In genomic region chr13:40728626-40728990, GRCm38 (mm10) we compare ENCODE assay signal across 10 mouse cellular contexts. TPM values are rescaled to one million over a fixed set of nuclear protein-coding genes. Genes with fewer than 3 reads are reported as not detected.
DNase-seq lines count a peak whose midpoint lies in the region; ATAC-seq and TF ChIP-seq lines count a peak whose summit lies in the region.
"Had no signal": no experiment of that assay in that cellular context is flagged by ENCODE, and none has a peak within 500 bp of the region (broad histone marks: within the 10 kb centered on the region; RNA-seq: fewer than 3 reads in every experiment).

No protein-coding gene starts in this region.

- no peak overlapping the region for H3K27ac ChIP-seq in heart, embryonic 15.5 days
- H3K27ac ChIP-seq in embryonic facial prominence, embryonic 11.5 days (replicated peaks; ENCODE audit: low read depth, low read length) = peak overlapping the region; percentile 75; the same call in 1 of the 2 replicates
- H3K27ac ChIP-seq in hindbrain, embryonic 15.5 days (replicated peaks) = peak overlapping the region; percentile 85
- 0 out of 2 replicates have a peak overlapping the region, but pooled peaks have one; percentile 28 for H3K27ac ChIP-seq in midbrain, postnatal 0 days (ENCODE audit: low read depth, low read length)

- WGBS in heart, embryonic 15.5 days = 4% methylated on average over 15 of the region's 15 CpGs
- WGBS in embryonic facial prominence, embryonic 11.5 days = under 1% methylated on average over 15 of the region's 15 CpGs
- WGBS in hindbrain, embryonic 15.5 days = 3% methylated on average over 15 of the region's 15 CpGs
- WGBS in midbrain, postnatal 0 days = 4% methylated on average over 15 of the region's 15 CpGs

- H3K9me3 ChIP-seq in heart, embryonic 15.5 days (replicated peaks) = no peaks in the 10 kb centered on the region
- H3K9me3 ChIP-seq in embryonic facial prominence, embryonic 11.5 days (replicated peaks; ENCODE audit: control insufficient read depth, low read length) = no peaks in the 10 kb centered on the region
- no peaks in the 10 kb centered on the region for H3K9me3 ChIP-seq in hindbrain, embryonic 15.5 days
- no peaks in the 10 kb centered on the region for H3K9me3 ChIP-seq in midbrain, postnatal 0 days (ENCODE audit: low read length)

- TF ChIP-seq CTCF in midbrain, postnatal 0 days (IDR thresholded peaks at IDR 0.05) = no peak

- no peak; the same call in 1 of the 2 replicates for ATAC-seq in heart, embryonic 15.5 days (replicated peaks; ENCODE audit: insufficient number of reproducible peaks, insufficient read depth, low FRiP score, low read depth)
- ATAC-seq in embryonic facial prominence, embryonic 11.5 days (replicated peaks; ENCODE audit: insufficient number of reproducible peaks, low FRiP score, low TSS enrichment, low read depth) = no peak
- no peak for ATAC-seq in hindbrain, embryonic 15.5 days (ENCODE audit: low FRiP score, low read depth)
- no peak for ATAC-seq in midbrain, postnatal 0 days (ENCODE audit: low FRiP score)
- ATAC-seq in megakaryocyte-erythroid progenitor cell, adult 5-6 weeks (replicated peaks; ENCODE audit: low FRiP score, low TSS enrichment, poor library complexity, severe bottlenecking) = no peak

- no peak overlapping the region for H3K9ac ChIP-seq in heart, embryonic 15.5 days
- peak overlapping the region; percentile 86 for H3K9ac ChIP-seq in embryonic facial prominence, embryonic 11.5 days (replicated peaks; ENCODE audit: low read length)
- H3K9ac ChIP-seq in hindbrain, embryonic 15.5 days = peak overlapping the region; percentile 48
- H3K9ac ChIP-seq in midbrain, postnatal 0 days (replicated peaks; ENCODE audit: low read length, poor library complexity, severe bottlenecking) = peak overlapping the region; percentile 13; the same call in 1 of the 2 replicates

- no peaks in the 10 kb centered on the region for H3K36me3 ChIP-seq in heart, embryonic 15.5 days
- no peaks in the 10 kb centered on the region for H3K36me3 ChIP-seq in embryonic facial prominence, embryonic 11.5 days (replicated peaks; ENCODE audit: control insufficient read depth, insufficient read depth, low read depth, low read length)
- no peaks in the 10 kb centered on the region for H3K36me3 ChIP-seq in hindbrain, embryonic 15.5 days
- H3K36me3 ChIP-seq in midbrain, postnatal 0 days (ENCODE audit: insufficient read depth, low read length) = no peaks in the 10 kb centered on the region

- H3K27me3 ChIP-seq in heart, embryonic 15.5 days = peaks cover 86% of the 10 kb centered on the region
- H3K27me3 ChIP-seq in embryonic facial prominence, embryonic 11.5 days (ENCODE audit: control insufficient read depth, insufficient read depth, low read length) = peaks cover 17% of the 10 kb centered on the region
- peaks cover 40% of the 10 kb centered on the region for H3K27me3 ChIP-seq in hindbrain, embryonic 15.5 days
- peaks cover 51% of the 10 kb centered on the region for H3K27me3 ChIP-seq in midbrain, postnatal 0 days (ENCODE audit: insufficient read depth, low read length)

- peak overlapping the region; percentile 13; the same call in 1 of the 2 replicates for H3K4me3 ChIP-seq in heart, embryonic 15.5 days
- peak overlapping the region; percentile 55 for H3K4me3 ChIP-seq in embryonic facial prominence, embryonic 11.5 days (ENCODE audit: low read depth, low read length)
- H3K4me3 ChIP-seq in hindbrain, embryonic 15.5 days = peak overlapping the region; percentile 48
- peak overlapping the region; percentile 33 for H3K4me3 ChIP-seq in midbrain, postnatal 0 days (ENCODE audit: low read depth, low read length)

- DNase-seq in heart, adult 8-10 months (ENCODE audit: low spot score) = no peak
- DNase-seq in embryonic facial prominence, embryonic 11.5 days (ENCODE audit: low spot score) = no peak
- DNase-seq in midbrain, postnatal 0 days (ENCODE audit: low spot score) = no peak
- no peak for DNase-seq in adrenal gland, postnatal 36 days
- no peak for DNase-seq in lung, postnatal 14 days
- DNase-seq: cerebellum, adult 11-12 months had no signal

- 0 out of 2 replicates have a peak overlapping the region, but pooled peaks have one; percentile 3 for H3K4me2 ChIP-seq in heart, embryonic 15.5 days
- H3K4me2 ChIP-seq in embryonic facial prominence, embryonic 11.5 days (ENCODE audit: low read depth, low read length) = peak overlapping the region; percentile 58
- peak overlapping the region; percentile 60 for H3K4me2 ChIP-seq in hindbrain, embryonic 15.5 days
- H3K4me2 ChIP-seq in midbrain, postnatal 0 days (ENCODE audit: low read depth, low read length, poor library complexity, severe bottlenecking) = peak overlapping the region; percentile 21; the same call in 1 of the 2 replicates

- H3K4me1 ChIP-seq in heart, embryonic 15.5 days (replicated peaks) = peaks cover 35% of the 10 kb centered on the region
- H3K4me1 ChIP-seq in embryonic facial prominence, embryonic 11.5 days (ENCODE audit: control insufficient read depth, insufficient read depth, low read length) = peaks cover 2% of the 10 kb centered on the region
- peaks cover 17% of the 10 kb centered on the region for H3K4me1 ChIP-seq in hindbrain, embryonic 15.5 days (replicated peaks)
- H3K4me1 ChIP-seq in midbrain, postnatal 0 days (ENCODE audit: insufficient read depth, low read length) = no peaks in the 10 kb centered on the region

RNA-seq across cellular contexts. Expression of gene Tfap2a, which starts 9.6 kb away (rescaled TPM):
- polyA plus RNA-seq in heart, embryonic 15.5 days (2015; fragmentation: Nextera tagmentation; extraction: Ambion mirVana) = 0.08 and 0.30 TPM in 2 replicates
- total RNA-seq in heart, adult 8-10 months (2022) = under 1 TPM in 3 of 4 experiments, not detected in 1; 0.09 to 0.19 (median 0.16) TPM
- 7.7 and 8.4 TPM in 2 replicates for polyA plus RNA-seq in embryonic facial prominence, embryonic 11.5 days (2014; fragmentation: Nextera tagmentation; extraction: Ambion mirVana)
- polyA plus RNA-seq in hindbrain, embryonic 15.5 days (2015; fragmentation: Nextera tagmentation; extraction: Ambion mirVana) = 10.5 and 11.5 TPM in 2 replicates
- 1.3 and 4.0 TPM in 2 replicates for total RNA-seq in midbrain, postnatal 0 days (2014; rRNA removed)
- 1.3 and 2.0 TPM in 2 replicates for polyA plus RNA-seq in midbrain, postnatal 0 days (2015; fragmentation: Nextera tagmentation; extraction: Ambion mirVana)
- total RNA-seq in adrenal gland, postnatal 36 days (2021) = under 1 TPM; 0.20 TPM
- total RNA-seq in megakaryocyte-erythroid progenitor cell, adult 5-6 weeks (2014; fragmentation: Nextera tagmentation) = not detected in 2 replicates
- not detected in 2 replicates for total RNA-seq in megakaryocyte-erythroid progenitor cell, adult 5-6 weeks (2017)
- polyA plus RNA-seq: heart, postnatal 0 days had no signal

Comparison
In these comparisons a context has a peak if more than half of its experiments do, and no peak if none do; other contexts are left out.
1. H3K4me2 ChIP-seq: peak in every context shown above with its lines; median percentile 60 in hindbrain, embryonic 15.5 days; 58 in embryonic facial prominence, embryonic 11.5 days; 21 in midbrain, postnatal 0 days; 3 in heart, embryonic 15.5 days.